ENCODE assay signal across 19 mouse cellular contexts in the genomic region with DNA sequence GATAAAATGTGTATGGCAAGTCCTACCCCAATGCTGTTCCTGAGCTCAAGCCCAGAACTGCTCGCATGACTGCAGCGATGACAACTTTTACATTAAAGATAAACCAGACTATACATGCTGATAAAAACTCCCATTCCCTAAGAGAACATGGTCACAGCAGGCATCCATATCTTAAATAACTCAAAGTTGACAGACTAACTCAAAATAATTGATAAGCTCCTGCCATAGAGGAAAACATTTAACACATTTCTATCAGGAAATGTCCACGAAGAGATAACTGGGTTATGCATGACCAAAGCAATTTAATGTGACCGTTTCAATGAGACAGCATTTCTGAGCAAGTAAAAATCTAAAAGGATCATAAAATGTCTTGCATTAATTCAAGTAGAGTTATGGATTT.
DNase-seq lines count a peak whose midpoint lies in the region; ATAC-seq and TF ChIP-seq lines count a peak whose summit lies in the region.
"Had no signal": no experiment of that assay in that cellular context is flagged by ENCODE, and none has a peak within 500 bp of the region (broad histone marks: within the 10 kb centered on the region; RNA-seq: fewer than 3 reads in every experiment).

No protein-coding gene starts in this region.

- H3K9me3 ChIP-seq in G1E (replicated peaks) = no peaks in the 10 kb centered on the region

- TF ChIP-seq CTCF in G1E (IDR thresholded peaks at IDR 0.05; ENCODE audit: low read depth, low read length) = no peak

- H3K4me3 ChIP-seq in G1E (ENCODE audit: low read depth, low read length) = no peak overlapping the region; the same call in 1 of the 2 replicates

- no peak for DNase-seq in frontal cortex, postnatal 10 days (ENCODE audit: low spot score in 2 of 2)
- peak; percentile 9 for DNase-seq in G1E (ENCODE audit: low spot score)
- DNase-seq in cerebellum, adult 9-11 months = no peak
- DNase-seq: adrenal gland, adult 2 months; adrenal gland, adult 8-10 months; adrenal gland, postnatal 10 days; adrenal gland, postnatal 14 days; adrenal gland, postnatal 25 days; adrenal gland, postnatal 36 days; B cell, adult 2 months; cerebellum, adult 11 months; cerebellum, adult 11-12 months; cerebellum, adult 18-20 months; cerebellum, adult 2 months had no signal

- ATAC-seq in frontal cortex, adult (ENCODE audit: low TSS enrichment) = peak; percentile 47; the same call in 1 of the 2 replicates
- ATAC-seq in G1E (ENCODE audit: extremely low read depth, insufficient number of reproducible peaks, low FRiP score, poor library complexity, severe bottlenecking) = peak; percentile 84
- ATAC-seq: activated CD4-positive, CD25-positive, alpha-beta regulatory T cell, adult 4 months; CD4-positive, CD25-positive, alpha-beta regulatory T cell, adult 4 months; Patski had no signal

- H3K27me3 ChIP-seq in G1E (ENCODE audit: insufficient read depth, low read length) = no peaks in the 10 kb centered on the region
- H3K27me3 ChIP-seq: CH12.LX, Patski had no signal

- no peaks in the 10 kb centered on the region for H3K36me3 ChIP-seq in G1E (replicated peaks)

- H3K4me1 ChIP-seq in G1E (ENCODE audit: insufficient read depth, low read depth, low read length) = peaks cover 34% of the 10 kb centered on the region
